1 mouse cellular context compared by ENCODE assay signal in the genomic region with DNA sequence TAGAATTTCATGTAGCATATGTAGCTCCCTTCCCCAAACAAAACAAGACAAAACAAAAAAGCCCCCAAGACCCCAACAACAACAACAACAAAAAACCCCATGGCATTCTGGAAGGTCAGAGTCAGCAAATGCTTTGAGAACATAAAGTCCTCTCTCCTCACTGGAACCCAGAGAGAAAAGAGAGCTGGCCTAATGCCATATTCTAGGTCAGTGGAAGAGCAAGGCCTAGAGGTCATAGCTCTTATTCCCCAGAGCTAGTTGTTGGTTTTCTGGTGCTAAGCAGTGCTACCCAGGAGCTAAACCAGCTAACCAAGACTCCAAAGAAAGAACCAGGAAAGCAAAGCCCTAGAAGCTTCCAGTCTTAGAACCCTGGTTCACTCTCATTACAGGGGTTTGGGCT.
TF ChIP-seq lines count a peak whose summit lies in the region.

No protein-coding gene starts in this region.

TF ChIP-seq in CH12.LX, 34 proteins besides CTCF, POLR2A, EP300 and RAD21 (continued from another document):
- no peak for TF ChIP-seq MYC (IDR thresholded peaks at IDR 0.05; ENCODE audit: low read depth, low read length)
- TF ChIP-seq BHLHE40 (IDR thresholded peaks at IDR 0.05; ENCODE audit: low read depth, low read length), result no peak
- no peak for TF ChIP-seq USF2 (conservative IDR thresholded peaks at IDR 0.05; ENCODE audit: low read depth, low read length)
- TF ChIP-seq E2F4 (IDR thresholded peaks at IDR 0.05; ENCODE audit: insufficient replicate concordance, low read depth, low read length), result no peak
- TF ChIP-seq SMC3 (IDR thresholded peaks at IDR 0.05; ENCODE audit: low read depth, low read length), result no peak
